Mouse (Mus musculus) limb, embryonic 14.5 days (tissue): ENCODE results near the gene B9d1. TPM values are rescaled to one million over a fixed set of nuclear protein-coding genes. Genes with fewer than 3 reads are reported as not detected.

Source experiments
- ATAC-seq: fragments of 200-750 bp; cut with Nextera tagmentation; 2 replicates; pipeline ENCODE4 v1.8.0; 2017; ENCODE audit warnings: low read depth, moderate number of reproducible peaks, moderate TSS enrichment; ENCODE audit not compliant: low FRiP score
- DNase-seq: peaks from one replicate; pipeline ENCODE4 v3.0.0-alpha.2; 2015; ENCODE audit warnings: low spot score
- H3K27ac ChIP-seq: fragments of 300-500 bp; sonication (generic); replicated peaks from 2 replicates; pipeline ENCODE4 v1.5.1; 2014; ENCODE audit warnings: low read depth, mild to moderate bottlenecking, low read length, moderate library complexity, mixed read lengths
- H3K27me3 ChIP-seq: fragments of 300-500 bp; sonication (generic); 2 replicates; pipeline ENCODE4 v1.6.1; 2014; ENCODE audit warnings: low read length, mixed read lengths; ENCODE audit not compliant: control insufficient read depth, insufficient read depth
- H3K36me3 ChIP-seq: fragments of 300-500 bp; sonication (generic); 2 replicates; pipeline ENCODE4 v1.6.1; 2014; ENCODE audit warnings: mild to moderate bottlenecking, low read length, moderate library complexity, mixed read lengths; ENCODE audit not compliant: control insufficient read depth, insufficient read depth
- H3K4me1 ChIP-seq: fragments of 300-500 bp; sonication (generic); 2 replicates; pipeline ENCODE4 v1.6.1; 2014; ENCODE audit warnings: antibody characterized with exemption, low read length, mixed read lengths; ENCODE audit not compliant: control insufficient read depth, insufficient read depth
- H3K4me2 ChIP-seq: fragments of 300-500 bp; sonication (generic); replicated peaks from 2 replicates; pipeline ENCODE4 v1.6.1; 2014; ENCODE audit warnings: low read depth, mild to moderate bottlenecking, low read length, moderate library complexity; ENCODE audit not compliant: severe bottlenecking
- H3K4me3 ChIP-seq: fragments of 300-500 bp; sonication (generic); replicated peaks from 2 replicates; pipeline ENCODE4 v1.5.1; 2014; ENCODE audit warnings: low read length
- H3K9ac ChIP-seq: fragments of 300-500 bp; sonication (generic); 2 replicates; pipeline ENCODE4 v1.6.1; 2014; ENCODE audit warnings: mild to moderate bottlenecking, low read depth, low read length, moderate library complexity; ENCODE audit not compliant: severe bottlenecking
- H3K9me3 ChIP-seq: fragments of 300-500 bp; sonication (generic); 2 replicates; pipeline ENCODE4 v1.6.1; 2016; ENCODE audit warnings: low read length; ENCODE audit not compliant: control insufficient read depth
- POLR2A ChIP-seq: fragments of 200-500 bp; IDR thresholded peaks from 2 replicates; pipeline ENCODE4 v1.8.0; 2012; ENCODE audit warnings: inconsistent platforms, mild to moderate bottlenecking, moderate library complexity, borderline replicate concordance; ENCODE audit not compliant: insufficient read depth, insufficient read length; ENCODE audit errors: extremely low read depth
- WGBS: fragments of 180-500 bp; shearing (Covaris S2); extraction: QIAGEN DNeasy Blood & Tissue Kit; methylation state at CpG from one replicate; pipeline ENCODE4 v1.1.7; 2014; 5-methylcytosine and 5-hydroxymethylcytosine counted together
- polyA plus RNA-seq, 2 experiments: library from polyadenylated mRNA; depleted of rRNA in 1 of 2; stranded (reverse) in 1 of 2; unstranded in 1 of 2; fragments of >200 nt; fragmentation: Nextera tagmentation in 1 of 2; extraction: Ambion mirVana in 1 of 2; gene quantifications; 2 replicates each; pipeline versions ENCODE4 v1.2.1 to v1.2.3; 2012 to 2014

Gene B9d1
- polyA plus RNA-seq, 2 experiments: 28.2 to 37.2 TPM

DNA sequence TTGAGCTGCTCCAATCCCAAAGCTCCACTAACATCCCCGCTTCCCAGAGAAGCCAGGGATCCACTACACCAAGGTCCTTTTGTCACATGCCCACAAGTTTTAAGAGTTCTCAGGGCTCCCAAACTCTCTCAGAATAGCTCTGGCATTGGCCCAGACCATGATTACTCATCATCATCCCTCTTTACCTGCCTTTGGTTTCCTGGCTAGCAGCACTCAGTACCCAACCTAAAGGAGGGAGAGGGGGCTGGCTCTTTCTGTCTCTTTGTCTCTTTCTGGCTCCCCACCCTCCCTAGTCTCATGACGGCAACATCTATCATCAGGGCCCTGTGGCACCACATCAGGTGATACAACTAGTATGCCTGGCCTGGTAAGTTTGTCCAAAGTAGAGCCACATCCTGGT lies 27.9 kb downstream of the B9d1 start:
- DNase-seq (no peak), ATAC-seq (no peak)
- 88% methylated on average over 2 of the region's 2 CpGs for WGBS
- Histone ChIP-seq H3K27me3 (no peaks in the 10 kb centered on the region), H3K27ac (no peak overlapping the region), H3K4me3 (no peak overlapping the region), H3K36me3 (peaks cover 31% of the 10 kb centered on the region), H3K4me2 (no peak overlapping the region), H3K9me3 (no peaks in the 10 kb centered on the region), H3K9ac (no peak overlapping the region), H3K4me1 (no peaks in the 10 kb centered on the region)
- TF ChIP-seq POLR2A: no peak

DNA sequence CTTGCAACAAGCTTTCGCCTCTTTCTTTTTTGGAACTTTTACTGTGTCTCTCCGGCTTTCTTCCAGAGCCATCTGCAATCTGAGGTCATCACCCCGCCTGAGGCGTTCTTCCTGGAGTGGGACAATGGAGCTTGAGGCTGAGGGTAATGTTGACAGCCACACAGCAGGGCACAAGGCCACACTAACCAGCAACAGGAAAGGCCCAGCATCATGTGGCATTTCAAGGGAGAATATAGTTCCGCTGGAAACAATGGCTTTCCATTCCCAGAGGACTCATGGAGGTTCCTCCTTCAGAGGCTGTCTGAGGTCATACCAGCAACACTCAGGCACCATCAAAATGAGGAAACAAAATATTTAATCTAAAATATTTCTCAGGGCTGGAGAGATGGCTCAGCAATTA lies 28.6 kb downstream of the B9d1 start:
- no peak overlapping the region for H3K27ac ChIP-seq
- H3K4me2 ChIP-seq: no peak overlapping the region
- 81% methylated on average over 5 of the region's 5 CpGs for WGBS
- H3K4me3 ChIP-seq: no peak overlapping the region
- DNase-seq: peak; percentile 6
- no peaks in the 10 kb centered on the region for H3K4me1 ChIP-seq
- no peaks in the 10 kb centered on the region for H3K27me3 ChIP-seq
- ATAC-seq: no peak
- TF ChIP-seq POLR2A: no peak
- H3K9me3 ChIP-seq: no peaks in the 10 kb centered on the region
- H3K9ac ChIP-seq: no peak overlapping the region
- peaks cover 31% of the 10 kb centered on the region for H3K36me3 ChIP-seq

DNA sequence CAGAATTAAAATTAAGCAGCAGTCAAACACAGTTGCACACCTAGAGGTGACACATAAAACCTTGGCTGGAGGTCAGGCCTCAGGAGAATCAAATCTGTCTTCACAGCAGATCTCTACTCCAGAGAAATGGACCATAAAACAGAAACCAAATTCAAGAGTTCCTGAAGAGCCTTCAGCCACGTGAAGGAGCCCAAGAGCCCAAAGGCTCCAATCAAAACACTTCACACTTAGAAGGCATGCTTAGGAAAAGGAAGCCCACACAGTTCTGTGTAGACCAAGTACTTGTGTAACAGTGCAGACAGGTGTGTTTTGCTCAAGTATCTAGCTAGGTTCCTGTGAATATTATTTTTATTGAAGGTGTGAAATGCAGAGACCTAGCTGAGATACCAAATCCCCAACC lies 30.6 kb downstream of the B9d1 start:
- Histone ChIP-seq H3K4me1 (no peaks in the 10 kb centered on the region), H3K27ac (no peak overlapping the region), H3K36me3 (peaks cover 24% of the 10 kb centered on the region; the same call in 1 of the 2 replicates), H3K9ac (no peak overlapping the region), H3K9me3 (no peaks in the 10 kb centered on the region), H3K27me3 (no peaks in the 10 kb centered on the region), H3K4me3 (no peak overlapping the region), H3K4me2 (no peak overlapping the region)
- ATAC-seq: no peak
- no peak for DNase-seq
- no peak for TF ChIP-seq POLR2A
- 52% methylated on average over 1 of the region's 1 CpGs for WGBS

DNA sequence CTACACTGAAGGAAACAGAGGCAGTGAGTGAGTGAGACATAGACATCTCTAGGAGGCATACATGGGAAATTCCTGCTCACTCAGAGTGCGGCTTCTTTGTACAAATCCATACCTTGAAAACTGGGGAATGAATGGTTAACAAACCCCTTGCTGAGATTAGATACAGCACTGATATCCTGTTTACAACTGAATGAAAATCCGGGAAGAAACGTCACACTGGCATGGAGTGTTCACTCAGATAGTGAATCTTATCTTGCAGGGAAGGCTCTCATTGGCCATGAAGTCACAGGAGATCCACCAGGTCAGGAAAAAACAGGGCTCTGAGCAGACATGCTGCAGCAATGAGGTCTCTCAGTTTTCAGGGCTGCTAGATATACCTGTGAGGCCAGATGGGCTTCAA lies 32.0 kb downstream of the B9d1 start:
- H3K4me1 ChIP-seq: no peaks in the 10 kb centered on the region
- peaks cover 31% of the 10 kb centered on the region for H3K36me3 ChIP-seq
- TF ChIP-seq POLR2A: no peak
- 75% methylated on average over 3 of the region's 3 CpGs for WGBS
- H3K4me2 ChIP-seq: no peak overlapping the region
- ATAC-seq (no peak), DNase-seq (no peak)
- H3K27ac ChIP-seq: no peak overlapping the region
- H3K27me3 ChIP-seq: no peaks in the 10 kb centered on the region
- no peaks in the 10 kb centered on the region for H3K9me3 ChIP-seq
- H3K4me3 ChIP-seq: no peak overlapping the region
- no peak overlapping the region for H3K9ac ChIP-seq

DNA sequence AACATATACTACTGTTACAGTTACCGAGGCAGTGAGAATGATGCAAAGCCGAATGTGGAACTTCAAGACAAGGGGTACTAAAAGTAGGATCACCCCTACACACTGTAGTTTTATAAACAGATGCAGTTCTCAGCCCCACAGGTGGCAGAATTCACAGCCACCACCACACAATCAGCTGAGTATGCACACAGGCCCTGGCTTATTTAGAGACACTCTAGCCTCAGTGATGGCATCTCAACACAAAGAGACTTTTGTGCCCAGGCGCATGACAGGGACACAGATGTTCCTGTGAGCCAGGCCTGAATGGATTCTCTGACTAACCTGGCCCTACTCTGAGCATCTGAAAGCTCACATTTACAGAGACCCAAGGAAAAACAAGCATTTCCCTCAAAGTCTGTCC lies 32.4 kb downstream of the B9d1 start:
- no peak overlapping the region for H3K9ac ChIP-seq
- TF ChIP-seq POLR2A: no peak
- no peak overlapping the region for H3K27ac ChIP-seq
- WGBS: 88% methylated on average over 3 of the region's 3 CpGs
- H3K9me3 ChIP-seq: no peaks in the 10 kb centered on the region
- no peaks in the 10 kb centered on the region for H3K27me3 ChIP-seq
- H3K36me3 ChIP-seq: peaks cover 31% of the 10 kb centered on the region
- no peak overlapping the region for H3K4me2 ChIP-seq
- DNase-seq (no peak), ATAC-seq (no peak)
- H3K4me3 ChIP-seq: no peak overlapping the region
- no peaks in the 10 kb centered on the region for H3K4me1 ChIP-seq

DNA sequence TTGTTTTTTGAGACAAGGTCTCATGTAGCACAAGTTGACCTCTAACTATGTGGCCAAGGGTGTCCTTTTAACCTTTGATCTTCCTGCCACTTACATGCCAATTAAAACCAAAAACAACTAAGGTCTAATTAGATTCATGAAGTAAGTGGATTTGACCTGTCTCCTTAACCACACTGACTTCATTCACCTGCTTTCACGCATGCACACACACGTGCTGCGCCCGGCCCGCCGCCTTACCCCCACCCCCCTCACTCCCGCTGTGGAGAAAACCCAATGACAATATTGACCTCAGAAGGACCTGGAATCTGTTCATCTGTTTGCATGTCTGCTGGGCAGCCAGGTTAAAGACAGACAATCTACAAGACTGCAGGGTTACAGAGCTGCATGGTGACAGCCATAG lies 35.7 kb downstream of the B9d1 start:
- H3K9ac ChIP-seq: no peak overlapping the region
- TF ChIP-seq POLR2A: no peak
- DNase-seq (no peak), ATAC-seq (no peak)
- 80% methylated on average over 7 of the region's 7 CpGs for WGBS
- no peak overlapping the region for H3K27ac ChIP-seq
- H3K4me1 ChIP-seq: no peaks in the 10 kb centered on the region
- no peak overlapping the region for H3K4me2 ChIP-seq
- H3K27me3 ChIP-seq: no peaks in the 10 kb centered on the region
- peaks cover 44% of the 10 kb centered on the region for H3K36me3 ChIP-seq
- no peaks in the 10 kb centered on the region for H3K9me3 ChIP-seq
- no peak overlapping the region for H3K4me3 ChIP-seq
